Mouse (Mus musculus) ES-E14 (cell line): Measurements from ENCODE around the gene Proser3. TPM values are rescaled to one million over a fixed set of nuclear protein-coding genes. Genes with fewer than 3 reads are reported as not detected.

ENCODE experiments used
- DNase-seq: peaks from one replicate; pipeline ENCODE4 v3.0.0-alpha.2; 2013; ENCODE audit warnings: low read depth, low spot score
- H3K27ac ChIP-seq: 2 replicates; pipeline ENCODE4 v1.5.1; 2012; ENCODE audit warnings: low read depth, mild to moderate bottlenecking, low read length, moderate library complexity, mixed read lengths; ENCODE audit not compliant: poor library complexity, insufficient read depth, severe bottlenecking
- H3K36me3 ChIP-seq: 2 replicates; pipeline ENCODE4 v1.6.1; 2012; ENCODE audit warnings: mild to moderate bottlenecking, low read length, moderate library complexity, mixed read lengths; ENCODE audit not compliant: control insufficient read depth, poor library complexity, insufficient read depth, severe bottlenecking
- H3K4me1 ChIP-seq, 2 experiments: fragments of 150-350 bp in 1 of 2; sonication (generic) in 1 of 2; 2 replicates each; pipeline ENCODE4 v1.6.1; 2012; ENCODE audit warnings: low read length in 2 of 2, mild to moderate bottlenecking in 1 of 2, mixed read lengths in 1 of 2; ENCODE audit not compliant: control insufficient read depth in 2 of 2, insufficient read depth in 2 of 2, poor library complexity in 1 of 2
- H3K4me3 ChIP-seq, 2 experiments: fragments of 150-350 bp in 1 of 2; sonication (generic) in 1 of 2; 2 replicates each; pipeline ENCODE4 v1.5.1; 2012; ENCODE audit warnings: low read length in 2 of 2, low read depth in 1 of 2, mild to moderate bottlenecking in 1 of 2, mixed read lengths in 1 of 2; ENCODE audit not compliant: insufficient read depth in 1 of 2, poor library complexity in 1 of 2, severe bottlenecking in 1 of 2
- H3K9ac ChIP-seq: 2 replicates; pipeline ENCODE4 v1.6.1; 2012; ENCODE audit warnings: low read depth, mild to moderate bottlenecking, low read length, mixed read lengths; ENCODE audit not compliant: poor library complexity, insufficient read depth, severe bottlenecking
- H3K9me3 ChIP-seq: fragments of 150-350 bp; sonication (generic); 2 replicates; pipeline ENCODE4 v1.6.1; 2012; ENCODE audit warnings: low read depth, mild to moderate bottlenecking, low read length; ENCODE audit not compliant: control insufficient read depth, insufficient read depth
- CHD2 ChIP-seq: IDR thresholded peaks from 2 replicates; pipeline ENCODE4 v1.6.1; 2014; ENCODE audit warnings: mild to moderate bottlenecking, low read depth, low read length, inconsistent platforms
- HCFC1 ChIP-seq: IDR thresholded peaks from 2 replicates; pipeline ENCODE4 v1.6.1; 2012; ENCODE audit warnings: low read length, inconsistent platforms, borderline replicate concordance; ENCODE audit not compliant: insufficient read depth
- MAFK ChIP-seq: IDR thresholded peaks from 2 replicates; pipeline ENCODE4 v1.6.1; 2014; ENCODE audit warnings: mild to moderate bottlenecking, low read depth, low read length, inconsistent platforms; ENCODE audit not compliant: insufficient read depth
- ZC3H11A ChIP-seq: IDR thresholded peaks from 2 replicates; pipeline ENCODE4 v1.6.1; 2012; ENCODE audit warnings: low read depth, mild to moderate bottlenecking, inconsistent platforms, low read length, borderline replicate concordance
- ZNF384 ChIP-seq: IDR thresholded peaks from 2 replicates; pipeline ENCODE4 v1.6.1; 2012; ENCODE audit warnings: low read depth, low read length, inconsistent platforms
- in situ Hi-C, 2 experiments: fragments of 600-800 bp; cut with MboI; formaldehyde crosslinking; loops; one replicate each; pipeline ENCODE4 v1.15.1; 2025; ENCODE audit warnings: low sequenced_read_pairs in 2 of 2, inconsistent platforms in 1 of 2; ENCODE audit not compliant: unreplicated experiment in 2 of 2
- total RNA-seq: library from RNA; depleted of rRNA; stranded (reverse); fragments of 300-350 nt; gene quantifications from 2 replicates; pipeline ENCODE4 v1.2.3, GENCODE M21; 2012

Gene Proser3
- total RNA-seq, 1 experiment = 6.8 TPM

DNA sequence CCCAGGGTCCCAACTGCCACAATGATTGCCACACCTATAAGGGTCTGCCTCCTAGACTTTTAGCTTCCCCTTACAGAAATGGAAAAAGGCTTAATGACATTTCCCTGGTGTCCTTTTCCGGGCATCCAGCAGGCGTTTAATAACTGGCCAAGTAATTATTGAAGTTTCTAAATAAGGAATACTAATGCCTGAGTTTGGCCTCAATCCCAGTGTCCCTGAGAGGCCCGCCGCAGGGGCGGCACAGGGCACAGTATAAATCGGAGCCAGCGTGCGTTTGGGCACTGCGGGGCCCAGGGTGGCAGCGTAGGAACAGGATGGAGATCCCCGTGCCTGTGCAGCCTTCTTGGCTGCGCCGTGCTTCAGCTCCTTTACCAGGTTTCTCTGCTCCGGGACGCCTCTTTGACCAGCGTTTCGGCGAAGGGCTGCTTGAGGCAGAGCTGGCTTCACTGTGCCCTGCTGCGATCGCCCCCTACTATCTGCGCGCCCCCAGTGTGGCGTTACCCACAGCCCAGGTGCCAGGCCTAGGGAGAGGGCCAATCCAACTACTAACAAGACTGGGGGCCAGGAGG, 1.0 kb upstream of the Proser3 start:
- H3K4me1 ChIP-seq = peaks cover 0 to 11% of the 10 kb centered on the region in 2 experiments; a peak in 2 of 4 replicates
- DNase-seq = no peak
- no peak overlapping the region for H3K27ac ChIP-seq
- in situ Hi-C loops = no loop called here
- no peaks in the 10 kb centered on the region for H3K9me3 ChIP-seq
- peak overlapping the region; percentile 79 to 95 for H3K4me3 ChIP-seq
- no peak for TF ChIP-seq HCFC1
- no peak for TF ChIP-seq ZNF384
- TF ChIP-seq CHD2 = no peak
- peak overlapping the region; percentile 83 for H3K9ac ChIP-seq
- H3K36me3 ChIP-seq = peaks cover 18% of the 10 kb centered on the region

DNA sequence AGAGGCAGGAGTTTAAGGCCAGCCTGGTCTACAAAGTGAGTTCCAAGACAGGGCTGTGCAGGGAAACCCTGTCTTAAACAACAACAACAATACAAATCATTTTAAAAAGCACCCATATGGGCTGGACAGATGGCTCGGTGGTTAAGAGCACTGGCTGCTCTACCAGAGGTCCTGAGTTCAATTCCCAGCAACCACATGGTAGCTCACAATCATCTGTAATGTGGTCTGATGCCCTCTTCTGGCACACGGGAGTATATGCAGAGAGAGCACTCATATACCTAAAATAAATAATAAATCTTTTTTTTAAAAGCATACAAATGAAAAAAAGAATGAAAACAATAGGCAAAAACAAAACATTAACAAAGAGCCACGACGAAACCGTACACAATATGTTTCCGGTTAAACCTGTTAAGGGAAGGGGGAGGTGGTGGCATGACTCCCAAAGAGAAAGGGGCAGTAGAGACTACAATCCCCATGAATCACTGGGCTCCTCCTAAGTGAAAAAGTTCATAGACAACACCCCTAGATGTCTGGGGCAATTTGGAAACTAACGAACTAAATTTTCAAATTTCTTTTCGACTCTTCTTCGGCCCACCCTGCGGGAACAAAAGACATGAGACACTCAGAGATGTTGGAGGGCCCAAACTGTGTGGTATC, 526 bp downstream of the Proser3 start:
- Histone ChIP-seq H3K4me3 (peak overlapping the region; percentile 89 to 95), H3K36me3 (peaks cover 13% of the 10 kb centered on the region), H3K27ac (peak overlapping the region; percentile 95), H3K9ac (peak overlapping the region; percentile 85), H3K4me1 (peaks cover 0 to 8% of the 10 kb centered on the region in 2 experiments; a peak in 2 of 4 replicates), H3K9me3 (no peaks in the 10 kb centered on the region)
- DNase-seq = peak; percentile 69
- in situ Hi-C loops = no loop called here
- TF ChIP-seq ZNF384 (no peak), MAFK (no peak), HCFC1 (peak; percentile 94)

DNA sequence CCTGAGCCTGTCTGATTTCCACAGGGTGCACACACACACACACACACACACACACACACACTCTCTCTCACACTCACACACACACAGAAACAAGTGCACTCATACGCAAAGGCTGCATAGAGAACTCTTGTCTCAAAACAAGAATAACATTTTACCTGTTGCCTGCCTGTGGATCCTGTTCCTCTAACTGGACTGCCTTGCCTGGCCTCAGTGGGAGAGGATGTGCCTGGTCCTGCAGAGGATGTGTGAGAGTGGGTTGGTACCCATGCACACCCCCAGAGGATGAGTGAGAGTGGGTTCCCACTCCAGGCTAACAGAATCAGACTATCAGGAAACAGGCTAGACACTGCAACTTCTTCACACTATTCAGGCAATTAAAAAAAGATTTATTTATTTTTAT, 1.5 kb downstream of the Proser3 start:
- H3K4me1 ChIP-seq = peaks cover 0 to 8% of the 10 kb centered on the region in 2 experiments; a peak in 2 of 4 replicates
- no peak overlapping the region for H3K9ac ChIP-seq
- no peak for DNase-seq
- no peaks in the 10 kb centered on the region for H3K9me3 ChIP-seq
- no peak for TF ChIP-seq HCFC1
- no peak for TF ChIP-seq ZNF384
- TF ChIP-seq ZC3H11A = no peak
- no peak for TF ChIP-seq MAFK
- no peak for TF ChIP-seq CHD2
- no peak overlapping the region for H3K4me3 ChIP-seq
- peaks cover 9% of the 10 kb centered on the region for H3K36me3 ChIP-seq
- no peak overlapping the region for H3K27ac ChIP-seq
- in situ Hi-C loops = no loop called here

DNA sequence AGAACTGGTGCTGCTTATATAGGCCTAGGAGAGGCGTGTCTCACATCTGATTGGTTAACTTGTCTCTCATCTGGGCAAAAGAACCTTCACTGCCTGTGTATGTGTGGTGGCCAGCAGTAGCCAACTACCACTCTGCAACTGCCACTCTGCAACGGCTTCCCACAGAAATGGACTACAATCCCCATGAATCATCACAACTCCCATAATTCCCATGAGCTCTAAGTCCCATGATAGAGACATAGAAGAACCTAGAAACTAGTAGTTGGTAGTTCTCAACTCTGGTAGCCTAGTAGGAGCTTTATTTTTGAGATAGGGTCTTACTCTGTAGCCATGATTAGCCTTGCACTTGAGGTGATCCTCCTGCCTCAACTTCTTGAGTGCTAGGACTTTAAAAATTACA, 2.2 kb downstream of the Proser3 start:
- no peak overlapping the region for H3K9ac ChIP-seq
- no peak overlapping the region for H3K4me3 ChIP-seq
- no peak for TF ChIP-seq ZNF384
- no peak for TF ChIP-seq MAFK
- TF ChIP-seq HCFC1 = peak; percentile 69
- no peak for TF ChIP-seq ZC3H11A
- H3K9me3 ChIP-seq = no peaks in the 10 kb centered on the region
- no peak overlapping the region for H3K27ac ChIP-seq
- DNase-seq = no peak
- in situ Hi-C loops = no loop called here
- peaks cover 3% of the 10 kb centered on the region; the same call in 1 of the 2 replicates for H3K36me3 ChIP-seq
- H3K4me1 ChIP-seq = peaks cover 0 to 8% of the 10 kb centered on the region in 2 experiments; a peak in 2 of 4 replicates
